Mouse (Mus musculus) heart, embryonic 14.5 days (tissue): Measurements from ENCODE around the gene Zfp282. TPM values are rescaled to one million over a fixed set of nuclear protein-coding genes. Genes with fewer than 3 reads are reported as not detected.
"Not testable (repeated sequence)": the region's sequence is repeated elsewhere in the genome, so short reads cannot be mapped to it uniquely, and the experiment has no call there.

ENCODE experiments used
- ATAC-seq: fragments of 200-750 bp; cut with Nextera tagmentation; 2 replicates; pipeline ENCODE4 v1.8.0; 2017; ENCODE audit warnings: low read depth, moderate TSS enrichment; ENCODE audit not compliant: insufficient number of reproducible peaks, insufficient read depth, low FRiP score
- H3K27ac ChIP-seq, 2 experiments: fragments of 200-500 bp in 1 of 2; fragments of 300-500 bp in 1 of 2; sonication (generic) in 1 of 2; replicated peaks in 1 of 2; 2 replicates each; pipeline ENCODE4 v1.5.1; 2012 to 2014; ENCODE audit warnings: low read depth in 2 of 2, low read length in 2 of 2, control low read depth in 1 of 2, mild to moderate bottlenecking in 1 of 2, mixed read lengths in 1 of 2; ENCODE audit not compliant: control insufficient read depth in 1 of 2, insufficient read depth in 1 of 2
- H3K27me3 ChIP-seq: fragments of 300-500 bp; sonication (generic); 2 replicates; pipeline ENCODE4 v1.6.1; 2014; ENCODE audit warnings: mild to moderate bottlenecking, low read length, control low read depth; ENCODE audit not compliant: control insufficient read depth, insufficient read depth
- H3K36me3 ChIP-seq: fragments of 300-500 bp; sonication (generic); 2 replicates; pipeline ENCODE4 v1.6.1; 2014; ENCODE audit warnings: mild to moderate bottlenecking, control low read depth, low read length, mixed read lengths; ENCODE audit not compliant: control insufficient read depth, insufficient read depth
- H3K4me1 ChIP-seq, 2 experiments: fragments of 200-500 bp in 1 of 2; fragments of 300-500 bp in 1 of 2; sonication (generic) in 1 of 2; 2 replicates each; pipeline ENCODE4 v1.6.1; 2012 to 2014; ENCODE audit warnings: low read length in 2 of 2, control low read depth in 1 of 2, mixed read lengths in 1 of 2; ENCODE audit not compliant: control insufficient read depth in 2 of 2, insufficient read depth in 2 of 2
- H3K4me2 ChIP-seq: fragments of 300-500 bp; sonication (generic); 2 replicates; pipeline ENCODE4 v1.6.1; 2014; ENCODE audit warnings: mild to moderate bottlenecking, low read length
- H3K4me3 ChIP-seq, 2 experiments: fragments of 200-500 bp in 1 of 2; fragments of 300-500 bp in 1 of 2; sonication (generic) in 1 of 2; 2 replicates each; pipeline ENCODE4 v1.5.1; 2012 to 2014; ENCODE audit warnings: low read length in 2 of 2, mild to moderate bottlenecking in 2 of 2, control low read depth in 1 of 2, low read depth in 1 of 2, moderate library complexity in 1 of 2; ENCODE audit not compliant: control insufficient read depth in 1 of 2, insufficient read depth in 1 of 2
- H3K9ac ChIP-seq: fragments of 300-500 bp; sonication (generic); 2 replicates; pipeline ENCODE4 v1.6.1; 2014; ENCODE audit warnings: mild to moderate bottlenecking, low read length
- H3K9me3 ChIP-seq: fragments of 300-500 bp; sonication (generic); 2 replicates; pipeline ENCODE4 v1.6.1; 2016; ENCODE audit warnings: low read length, control low read depth; ENCODE audit not compliant: control insufficient read depth
- WGBS: fragments of 180-500 bp; shearing (Covaris S2); extraction: QIAGEN DNeasy Blood & Tissue Kit; methylation state at CpG from one replicate; pipeline ENCODE4 v1.1.7; 2014; 5-methylcytosine and 5-hydroxymethylcytosine counted together
- polyA plus RNA-seq: library from polyadenylated mRNA; unstranded; fragments of >200 nt; fragmentation: Nextera tagmentation; extraction: Ambion mirVana; gene quantifications from 2 replicates; pipeline ENCODE4 v1.2.1, GENCODE M21; 2014

Zfp282 gene
- polyA plus RNA-seq, 1 experiment from 2014 or later: 6.0 TPM

- 0% methylated on average over 2 of the region's 2 CpGs for WGBS
Observed at GRCm38 (mm10) chr6:47837630-47838029, 39.4 kb upstream of the Zfp282 start.

GRCm38 (mm10) chr6:47841077-47841476 lies 35.9 kb upstream of the Zfp282 start:
- Histone ChIP-seq H3K36me3 (0 out of 2 replicates have a peak, but pooled peaks cover 11% of the 10 kb centered on the region), H3K4me2 (no peak overlapping the region), H3K4me1 (peaks cover 4 to 15% of the 10 kb centered on the region in 2 experiments; a peak in 3 of 4 replicates), H3K9ac (no peak overlapping the region), H3K9me3 (no peaks in the 10 kb centered on the region), H3K27me3 (0 out of 2 replicates have a peak, but pooled peaks cover 4% of the 10 kb centered on the region), H3K27ac (no peak overlapping the region; a peak in 1 of 4 replicates), H3K4me3 (no peak overlapping the region)
- 97% methylated on average over 1 of the region's 1 CpGs for WGBS
- ATAC-seq: no peak

More at GRCm38 (mm10) chr6:47837630-47838029, 39.4 kb upstream of the Zfp282 start:
- Histone ChIP-seq H3K9me3 (no peaks in the 10 kb centered on the region), H3K27me3 (0 out of 2 replicates have a peak, but pooled peaks cover 4% of the 10 kb centered on the region), H3K4me3 (no peak overlapping the region), H3K9ac (no peak overlapping the region), H3K4me2 (no peak overlapping the region), H3K4me1 (peaks cover 4 to 15% of the 10 kb centered on the region in 2 experiments; a peak in 3 of 4 replicates), H3K27ac (no peak overlapping the region), H3K36me3 (0 out of 2 replicates have a peak, but pooled peaks cover 11% of the 10 kb centered on the region)
- no peak for ATAC-seq

GRCm38 (mm10) chr6:47841831-47842230 lies 35.2 kb upstream of the Zfp282 start:
- H3K9ac ChIP-seq: no peak overlapping the region
- H3K4me1 ChIP-seq: peaks cover 4 to 11% of the 10 kb centered on the region in 2 experiments; a peak in 3 of 4 replicates
- no peak overlapping the region for H3K4me3 ChIP-seq
- 0 out of 2 replicates have a peak, but pooled peaks cover 4% of the 10 kb centered on the region for H3K27me3 ChIP-seq
- H3K27ac ChIP-seq: no peak overlapping the region
- H3K36me3 ChIP-seq: 0 out of 2 replicates have a peak, but pooled peaks cover 11% of the 10 kb centered on the region
- no peak for ATAC-seq
- no peak overlapping the region for H3K4me2 ChIP-seq
- 94% methylated on average over 2 of the region's 2 CpGs for WGBS
- H3K9me3 ChIP-seq: no peaks in the 10 kb centered on the region

- 0 out of 2 replicates have a peak, but pooled peaks cover 4% of the 10 kb centered on the region for H3K27me3 ChIP-seq
- no peak overlapping the region for H3K27ac ChIP-seq
- H3K4me3 ChIP-seq: no peak overlapping the region
- no peak overlapping the region for H3K9ac ChIP-seq
- no peak overlapping the region for H3K4me2 ChIP-seq
- no peaks in the 10 kb centered on the region for H3K9me3 ChIP-seq
- 88% methylated on average over 1 of the region's 1 CpGs for WGBS
- 0 out of 2 replicates have a peak, but pooled peaks cover 11% of the 10 kb centered on the region for H3K36me3 ChIP-seq
- peaks cover 4 to 6% of the 10 kb centered on the region in 2 experiments; a peak in 3 of 4 replicates for H3K4me1 ChIP-seq
- no peak for ATAC-seq
Observed at GRCm38 (mm10) chr6:47842337-47842736, 34.7 kb upstream of the Zfp282 start.

- Histone ChIP-seq H3K36me3 (0 out of 2 replicates have a peak, but pooled peaks cover 4% of the 10 kb centered on the region), H3K27me3 (no peaks in the 10 kb centered on the region), H3K4me1 (no peaks in the 10 kb centered on the region), H3K4me2 (no peak overlapping the region), H3K9ac (no peak overlapping the region), H3K27ac (no peak overlapping the region), H3K9me3 (no peaks in the 10 kb centered on the region), H3K4me3 (no peak overlapping the region)
- no peak for ATAC-seq
Observed at GRCm38 (mm10) chr6:47845779-47846178, 31.2 kb upstream of the Zfp282 start.

- Histone ChIP-seq H3K9me3 (no peaks in the 10 kb centered on the region), H3K9ac (no peak overlapping the region), H3K27ac (no peak overlapping the region), H3K27me3 (no peaks in the 10 kb centered on the region), H3K36me3 (peaks cover 30% of the 10 kb centered on the region), H3K4me3 (no peak overlapping the region), H3K4me1 (no peaks in the 10 kb centered on the region), H3K4me2 (no peak overlapping the region)
- WGBS: 92% methylated on average over 6 of the region's 6 CpGs
- ATAC-seq: no peak
Observed at GRCm38 (mm10) chr6:47857241-47857640, 19.8 kb upstream of the Zfp282 start.

- H3K9ac ChIP-seq, ATAC-seq: not testable (repeated sequence)
- 88% methylated on average over 3 of the region's 3 CpGs for WGBS
Observed at GRCm38 (mm10) chr6:47857729-47858128, 19.3 kb upstream of the Zfp282 start.

GRCm38 (mm10) chr6:47872266-47872665 lies 4.7 kb upstream of the Zfp282 start:
- H3K4me3 ChIP-seq: no peak overlapping the region
- peaks cover 10% of the 10 kb centered on the region; the same call in 1 of the 2 replicates for H3K36me3 ChIP-seq
- ATAC-seq: no peak
- WGBS: 79% methylated on average over 5 of the region's 5 CpGs
- no peaks in the 10 kb centered on the region for H3K4me1 ChIP-seq
- H3K4me2 ChIP-seq: no peak overlapping the region
- H3K9me3 ChIP-seq: no peaks in the 10 kb centered on the region
- H3K9ac ChIP-seq: no peak overlapping the region
- no peak overlapping the region for H3K27ac ChIP-seq
- H3K27me3 ChIP-seq: no peaks in the 10 kb centered on the region

More at GRCm38 (mm10) chr6:47857729-47858128, 19.3 kb upstream of the Zfp282 start:
- H3K4me1 ChIP-seq, H3K9me3 ChIP-seq, H3K27ac ChIP-seq, H3K4me3 ChIP-seq, H3K4me2 ChIP-seq, H3K27me3 ChIP-seq: not testable (repeated sequence)
- peaks cover 34% of the 10 kb centered on the region for H3K36me3 ChIP-seq
